Mouse (Mus musculus): ENCODE results near the gene Iba57.
A peak's percentile ranks its signal among the peaks of the same experiment; 100 is the strongest.
"Not testable (repeated sequence)": the region's sequence is repeated elsewhere in the genome, so short reads cannot be mapped to it uniquely, and the experiment has no call there.

Gene Iba57

DNA sequence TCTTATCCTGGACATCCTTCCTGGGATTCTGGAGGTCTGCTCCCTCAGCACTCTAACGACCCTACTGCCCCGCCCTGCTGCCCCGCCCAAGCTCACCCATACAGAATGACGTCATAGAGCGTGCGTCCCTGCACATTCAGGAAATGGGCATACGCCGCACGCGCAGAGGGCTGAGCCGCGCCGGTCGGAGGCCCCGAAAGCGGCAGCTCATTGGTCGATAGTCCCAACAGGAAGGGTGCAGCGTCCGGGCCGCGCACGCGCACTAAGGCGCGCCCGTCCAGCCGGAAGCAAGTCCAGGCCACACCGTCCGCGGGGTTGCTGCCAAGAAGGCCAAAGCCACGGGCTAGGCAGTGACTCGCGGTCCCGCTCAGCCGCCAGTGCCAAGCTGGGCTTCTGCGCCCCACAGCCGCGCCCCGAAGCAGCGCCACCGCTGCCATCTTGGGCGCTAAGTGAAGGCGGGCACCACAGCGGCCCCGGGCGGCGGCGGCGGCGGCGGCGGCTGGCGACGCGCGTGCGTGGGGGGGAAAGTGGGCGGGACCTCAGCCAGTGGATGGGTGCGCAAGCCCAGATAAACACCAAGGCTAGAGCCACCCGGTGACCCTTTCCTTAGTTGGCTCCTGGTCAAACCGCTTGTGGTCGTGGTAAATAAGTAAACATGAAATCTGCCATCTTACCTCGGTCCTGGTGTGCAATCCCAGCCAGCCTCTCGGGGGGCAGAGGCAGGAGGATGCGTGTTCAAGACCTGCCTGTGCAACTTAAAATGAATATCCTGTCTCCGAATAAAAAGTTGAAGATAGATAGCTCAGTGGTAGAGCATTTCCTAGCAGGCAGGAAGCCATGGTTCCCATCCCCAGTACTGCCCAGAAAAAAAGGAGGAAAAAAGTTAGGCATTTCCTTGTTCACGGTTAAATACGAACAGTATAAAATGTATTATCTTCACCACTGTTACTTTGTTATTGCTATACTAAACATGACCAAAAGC, at the start of gene Iba57:
Gene Iba57, minus strand, starts transcription at position 485 of the 982 bp plus-strand sequence.
- ATAC-seq (ENCODE audit: insufficient number of reproducible peaks, low FRiP score, low TSS enrichment) = peak; percentile 98

DNA sequence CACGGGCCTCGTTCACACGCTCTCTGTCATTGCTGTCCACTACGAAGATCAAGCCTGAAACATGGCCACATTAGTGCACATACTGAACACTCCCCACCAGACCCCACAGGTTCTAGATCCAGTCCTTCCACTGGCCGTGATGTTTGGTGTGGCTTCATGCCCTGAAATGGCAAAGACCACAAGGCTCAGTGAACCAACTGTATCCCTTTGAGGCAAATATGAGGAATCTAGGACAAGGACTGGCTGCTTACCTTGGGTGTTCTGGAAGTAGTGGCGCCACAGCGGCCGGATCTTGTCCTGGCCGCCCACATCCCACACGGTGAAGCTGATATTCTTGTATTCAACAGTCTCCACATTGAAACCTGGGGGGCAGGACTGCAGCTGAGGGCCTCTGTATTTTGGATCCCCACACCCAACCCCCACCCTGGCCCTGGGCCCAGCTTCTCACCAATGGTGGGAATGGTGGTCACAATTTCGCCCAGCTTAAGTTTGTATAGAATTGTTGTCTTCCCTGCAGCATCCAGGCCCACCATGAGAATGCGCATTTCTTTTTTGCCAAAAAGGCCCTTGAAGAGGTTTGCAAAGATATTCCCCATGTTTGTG, 49.5 kb upstream of the Iba57 start:
- ATAC-seq (ENCODE audit: insufficient number of reproducible peaks, low FRiP score, low TSS enrichment) = no peak

DNA sequence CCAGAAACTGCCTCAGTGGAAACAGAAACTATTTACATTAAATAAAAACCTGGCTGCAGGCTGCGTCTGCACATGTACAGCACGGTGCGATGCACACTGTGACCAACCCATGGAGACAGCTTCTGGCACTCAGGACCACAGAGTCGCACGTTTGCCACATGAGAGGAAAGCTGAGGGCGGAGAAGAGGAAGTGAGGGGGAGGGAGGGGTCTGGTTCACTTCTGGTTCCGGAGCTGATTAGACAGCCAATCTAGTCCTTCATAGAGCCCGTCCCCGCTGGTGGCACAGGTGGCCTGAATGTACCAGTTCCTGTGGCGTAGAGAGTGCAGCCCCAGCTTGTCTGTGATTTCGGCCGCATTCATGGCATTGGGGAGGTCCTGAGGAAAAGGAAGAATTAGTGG, 48.8 kb upstream of the Iba57 start:
- not testable (repeated sequence) for ATAC-seq (ENCODE audit: insufficient number of reproducible peaks, low FRiP score, low TSS enrichment)

DNA sequence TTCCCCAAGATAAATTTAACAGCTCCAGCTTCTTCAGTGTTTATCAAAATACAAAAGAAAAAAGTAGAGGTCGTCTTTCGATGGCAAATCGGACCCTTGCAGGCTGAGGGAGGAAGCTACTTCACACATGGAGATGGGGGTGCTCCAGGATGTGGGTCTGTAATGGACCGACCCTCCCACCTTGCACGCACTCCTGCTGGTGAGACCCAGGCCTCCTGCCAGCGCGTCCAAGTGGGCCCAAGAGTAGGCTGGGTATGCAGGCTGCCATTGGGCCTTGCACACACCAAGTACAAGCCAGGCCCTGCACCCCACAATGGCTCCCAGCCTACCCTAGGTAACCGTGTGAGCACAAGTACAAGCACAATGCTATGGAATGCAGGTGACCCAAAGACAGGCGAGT, 48.0 kb upstream of the Iba57 start:
- ATAC-seq (ENCODE audit: insufficient number of reproducible peaks, low FRiP score, low TSS enrichment) = not testable (repeated sequence)

DNA sequence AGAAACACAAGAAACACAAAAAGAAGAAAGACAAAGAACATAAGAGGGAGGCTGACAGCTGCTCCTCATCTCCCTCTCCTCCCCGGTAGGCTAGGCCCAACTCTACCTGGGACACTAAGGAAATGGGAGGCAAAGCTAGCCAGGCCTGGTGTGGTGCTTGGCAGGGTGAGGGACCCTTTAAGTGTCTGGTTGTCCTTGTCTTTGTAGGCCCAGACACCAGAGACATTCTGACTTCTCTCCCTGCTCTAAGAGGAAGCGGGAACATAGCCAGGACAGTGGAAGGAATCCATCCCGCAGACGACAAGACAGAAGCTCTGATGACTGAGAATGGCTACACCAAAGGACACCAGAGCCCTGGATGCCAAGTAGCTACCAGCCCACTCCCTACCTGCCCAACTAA, 46.5 kb upstream of the Iba57 start:
- ATAC-seq (ENCODE audit: insufficient number of reproducible peaks, low FRiP score, low TSS enrichment) = no peak

DNA sequence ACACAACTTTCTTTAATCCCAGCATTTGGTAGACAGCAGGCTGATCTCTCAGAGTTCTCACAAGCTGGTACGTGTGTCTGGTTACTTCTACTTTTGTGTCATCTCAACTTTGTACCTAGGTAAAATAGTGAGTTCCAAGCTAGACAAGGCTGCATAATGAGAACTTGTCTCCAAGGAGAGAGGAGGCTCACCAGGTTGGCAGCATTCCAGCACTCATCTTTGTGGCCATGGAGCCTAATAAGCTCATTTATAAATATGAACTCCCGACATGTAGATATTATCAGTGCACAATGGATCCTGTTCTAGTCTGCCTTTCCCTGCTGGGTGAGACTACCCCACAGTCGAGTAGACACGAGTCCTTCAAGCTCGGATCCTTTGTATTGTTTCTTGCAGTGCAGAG, 46.0 kb upstream of the Iba57 start:
- no peak for ATAC-seq (ENCODE audit: insufficient number of reproducible peaks, low FRiP score, low TSS enrichment)

DNA sequence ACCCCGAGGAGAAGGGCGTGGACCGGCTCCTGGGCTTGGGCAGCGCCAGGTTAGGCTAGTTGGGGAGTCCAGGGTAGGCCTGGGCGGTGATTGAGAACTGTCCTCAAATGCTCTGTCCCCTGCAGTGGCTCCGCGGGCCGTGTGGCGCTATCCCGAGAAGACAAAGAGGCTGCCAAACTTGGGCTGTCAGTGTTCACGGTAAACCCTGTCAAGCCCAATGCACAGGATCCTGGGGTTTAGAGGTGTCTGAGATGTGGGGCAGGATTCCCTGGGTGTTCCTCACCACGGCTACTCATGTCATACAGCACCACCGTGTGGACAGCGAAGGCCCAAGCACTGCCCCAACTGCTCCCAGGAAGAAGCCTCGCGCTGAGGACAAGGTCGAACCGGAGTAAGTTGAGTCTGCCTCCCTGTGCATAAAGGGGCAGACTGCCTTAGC, 45.5 kb upstream of the Iba57 start:
- ATAC-seq (ENCODE audit: insufficient number of reproducible peaks, low FRiP score, low TSS enrichment) = peak; percentile 37

DNA sequence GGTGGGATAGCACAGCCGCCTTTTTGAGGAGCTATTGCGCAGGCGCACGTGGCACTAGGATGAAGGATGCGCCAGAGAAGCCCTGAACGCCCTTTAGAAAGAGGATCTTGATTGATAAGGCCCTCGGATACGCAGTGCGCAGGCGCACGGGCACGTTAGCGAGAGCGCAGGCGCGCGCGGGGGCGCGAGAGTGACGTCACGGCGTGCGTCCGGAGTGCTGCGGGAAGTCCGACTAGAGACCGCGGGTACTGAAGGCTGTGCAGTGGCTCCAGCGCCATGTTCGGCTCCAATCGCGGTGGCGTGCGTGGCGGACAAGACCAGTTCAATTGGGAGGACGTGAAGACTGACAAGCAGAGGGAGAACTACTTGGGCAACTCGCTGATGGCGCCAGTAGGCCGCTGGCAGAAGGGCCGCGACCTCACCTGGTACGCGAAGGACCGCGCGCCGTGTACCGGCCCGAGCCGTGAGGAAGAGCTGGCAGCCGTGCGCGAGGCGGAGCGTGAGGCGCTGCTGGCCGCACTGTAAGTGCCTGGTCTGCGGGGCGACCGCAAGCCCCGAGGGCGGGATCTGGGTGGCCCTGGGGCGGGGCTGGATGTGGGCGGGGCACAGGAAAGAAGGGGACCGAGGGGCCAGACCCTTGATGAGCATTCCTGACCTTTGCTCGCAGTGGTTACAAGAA, 44.8 kb upstream of the Iba57 start, which contains the start of gene 2310033P09Rik:
Gene 2310033P09Rik, plus strand, starts transcription at position 169 of the 679 bp plus-strand sequence.
- peak; percentile 73 for ATAC-seq (ENCODE audit: insufficient number of reproducible peaks, low FRiP score, low TSS enrichment)

DNA sequence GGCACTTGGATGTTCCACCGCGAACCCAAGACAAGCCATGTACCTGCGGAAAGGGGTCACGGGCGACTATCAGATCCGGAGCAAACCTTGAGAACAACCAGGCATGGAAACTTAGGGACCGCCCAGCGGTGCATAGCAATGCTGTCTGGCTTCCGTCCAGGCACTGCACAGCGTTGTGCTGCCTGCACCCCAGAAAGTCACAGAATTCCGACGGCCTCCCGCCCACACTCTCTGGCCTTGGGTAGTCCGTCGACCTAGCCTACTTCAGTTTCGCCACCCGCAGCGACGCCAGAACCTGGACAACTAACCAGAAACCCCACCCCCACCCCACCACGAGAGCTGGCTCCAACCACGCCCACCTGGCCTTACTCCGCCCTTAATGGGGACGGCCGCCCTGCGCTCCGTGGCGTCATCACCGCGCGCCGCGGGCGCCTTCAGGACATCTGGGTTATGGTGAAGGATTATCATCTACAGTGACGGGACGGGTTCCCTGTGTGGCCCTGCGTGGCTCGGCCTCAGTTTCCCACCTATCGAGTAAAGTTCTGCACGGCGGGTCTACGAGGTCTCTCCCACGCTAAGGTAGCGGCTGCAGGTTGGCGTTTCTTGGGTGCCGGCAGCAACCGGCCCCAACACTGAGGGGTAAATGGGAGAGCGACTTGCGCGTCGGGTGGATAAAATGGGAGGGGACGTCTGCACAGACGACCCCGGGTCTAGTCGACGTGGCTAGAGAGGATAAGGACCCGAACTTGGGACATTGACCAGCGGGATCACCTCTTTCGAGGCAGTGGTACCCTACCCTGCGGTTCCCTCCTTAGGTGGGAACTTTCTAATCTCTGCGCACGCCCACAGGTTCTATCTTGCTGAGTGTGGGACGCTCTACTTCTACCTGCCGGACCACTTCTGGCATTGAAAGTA, 38.8 kb upstream of the Iba57 start, which contains the start of gene Mrpl55:
Gene Mrpl55, plus strand, starts transcription at position 406 of the 915 bp plus-strand sequence.
- peak; percentile 79; the same call in 1 of the 2 replicates for ATAC-seq (ENCODE audit: insufficient number of reproducible peaks, low FRiP score, low TSS enrichment)

DNA sequence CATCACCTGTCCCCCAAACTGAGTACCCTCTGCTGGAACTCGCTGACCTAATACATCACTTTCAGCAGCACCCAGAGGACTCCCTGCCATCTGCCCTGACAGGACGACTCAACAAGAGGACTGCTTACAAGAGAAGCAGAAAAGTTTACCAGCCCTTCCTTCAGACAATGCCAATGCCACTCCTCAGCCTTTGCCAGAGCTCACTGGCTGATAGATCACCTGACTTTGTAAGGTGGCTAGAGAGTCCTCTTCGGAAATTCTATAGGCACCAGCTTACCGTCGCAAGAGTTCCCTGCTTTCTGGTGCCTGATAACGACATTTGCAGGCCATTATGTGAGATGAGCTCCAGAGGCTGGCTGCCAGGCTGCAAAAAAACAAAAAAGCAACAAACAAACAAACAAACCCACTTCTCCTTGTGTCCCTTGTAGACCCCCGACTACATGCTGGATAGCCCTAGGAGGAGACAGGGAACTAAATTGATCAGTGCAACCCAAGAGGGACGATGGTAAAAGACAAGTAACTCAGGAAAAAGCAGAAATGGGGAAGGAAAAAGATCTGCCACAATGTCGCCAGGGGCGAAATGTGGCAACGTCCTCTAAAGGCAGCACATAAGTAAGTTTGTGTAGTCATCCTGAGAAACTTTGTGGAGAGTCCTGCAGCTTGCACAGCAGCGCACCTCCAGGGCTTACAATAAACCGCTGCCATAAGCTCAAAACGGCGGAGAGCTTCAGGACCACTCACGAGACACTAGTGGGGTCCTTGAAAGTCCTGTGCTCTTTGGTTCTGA, 37.9 kb upstream of the Iba57 start:
- no peak for ATAC-seq (ENCODE audit: insufficient number of reproducible peaks, low FRiP score, low TSS enrichment)

DNA sequence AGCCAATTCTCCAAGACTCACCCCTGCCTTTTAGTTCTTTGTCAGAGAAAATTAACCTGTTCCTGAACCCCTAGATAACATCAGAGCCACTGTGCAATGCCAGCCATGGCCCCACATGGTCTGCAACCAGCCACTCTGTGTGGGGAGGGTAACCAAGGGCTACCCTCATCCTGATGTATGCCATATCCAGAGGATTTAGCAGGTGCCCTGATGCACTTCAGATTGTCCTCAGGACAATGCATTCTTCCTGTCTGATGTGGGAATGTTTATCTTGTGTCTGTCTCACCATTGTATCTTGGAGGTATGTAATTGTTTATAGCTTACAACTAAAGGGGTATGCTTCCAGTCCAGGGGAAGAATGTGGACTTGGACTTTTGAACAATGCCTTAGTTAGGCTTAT, 32.7 kb upstream of the Iba57 start:
- ATAC-seq (ENCODE audit: insufficient number of reproducible peaks, low FRiP score, low TSS enrichment) = no peak

DNA sequence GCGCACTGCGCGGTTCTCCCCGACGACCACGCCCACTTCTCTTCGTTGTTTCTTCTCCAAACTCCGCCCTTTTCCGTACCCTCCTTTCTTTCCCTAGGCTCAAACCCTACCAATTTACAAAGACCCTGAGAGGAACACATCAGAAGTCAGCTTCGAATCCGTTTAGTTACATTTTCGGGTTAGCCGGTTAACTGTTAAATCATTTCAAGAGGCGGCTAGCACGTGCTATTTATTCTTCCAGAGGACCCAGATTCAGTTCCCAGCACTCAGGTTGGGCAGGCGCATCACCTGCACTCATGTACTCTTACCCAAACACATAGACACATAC, 28.5 kb upstream of the Iba57 start, which contains the start of gene Guk1:
Gene Guk1, minus strand, starts transcription at position 154 of the 328 bp plus-strand sequence.
- no peak for ATAC-seq (ENCODE audit: insufficient number of reproducible peaks, low FRiP score, low TSS enrichment)

DNA sequence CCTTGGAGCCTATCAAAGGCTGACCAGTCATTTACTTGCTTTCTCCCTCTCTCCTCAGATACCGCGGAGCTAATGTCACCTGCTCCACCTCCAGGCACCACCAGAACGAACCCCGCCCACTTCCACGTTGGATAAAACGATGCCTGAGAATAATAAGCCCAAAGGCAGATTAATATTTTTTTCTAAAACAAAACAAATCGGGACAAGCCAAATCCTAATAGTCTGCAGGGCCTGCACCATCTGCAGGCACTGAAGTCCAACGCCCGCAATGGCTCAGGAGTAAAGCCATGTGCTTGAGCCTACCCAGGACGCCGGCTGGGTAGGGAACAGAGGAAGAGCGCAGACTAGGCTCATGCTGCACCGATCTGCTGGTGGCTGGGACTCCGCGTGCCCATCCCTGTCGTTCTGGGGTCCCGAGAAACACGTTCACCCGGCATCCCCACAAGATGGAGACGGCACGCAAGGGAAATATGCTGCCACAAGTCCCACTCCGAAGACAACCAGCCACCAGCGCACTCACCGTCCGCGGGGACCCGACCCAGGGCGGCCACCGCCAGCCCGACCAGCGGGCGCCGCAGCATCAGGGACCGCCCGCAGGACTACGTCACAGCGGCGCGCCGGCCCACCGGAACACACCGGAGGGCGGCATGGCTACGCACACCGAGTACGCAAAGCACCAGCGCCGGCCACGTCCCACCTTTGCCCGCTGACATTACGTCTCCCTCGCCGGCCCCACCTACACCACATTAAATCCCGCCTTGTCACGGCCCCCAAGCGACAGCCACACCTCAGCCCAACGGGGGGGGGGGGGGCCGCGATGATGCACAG, 27.9 kb upstream of the Iba57 start:
- ATAC-seq (ENCODE audit: insufficient number of reproducible peaks, low FRiP score, low TSS enrichment) = peak; percentile 95

DNA sequence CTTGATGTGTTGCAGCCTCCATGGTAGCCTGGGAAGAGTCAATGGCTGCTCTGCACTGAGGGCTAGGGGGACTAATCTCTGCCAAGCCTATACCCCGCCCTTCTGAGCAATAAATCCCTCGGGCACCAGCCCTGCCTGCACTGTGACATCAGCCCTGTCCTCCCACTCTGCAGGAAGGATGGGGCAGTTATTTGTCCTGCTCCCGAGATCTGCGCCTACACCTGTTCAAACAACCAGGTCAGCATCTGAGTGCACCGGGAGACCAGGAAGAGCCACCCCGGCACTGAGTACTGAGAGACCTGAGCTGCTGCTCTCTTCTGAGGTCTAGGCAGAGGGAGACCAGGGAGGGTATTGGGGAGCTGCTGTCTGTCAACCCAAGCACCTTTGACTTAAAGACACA, 24.2 kb upstream of the Iba57 start:
- ATAC-seq (ENCODE audit: insufficient number of reproducible peaks, low FRiP score, low TSS enrichment) = no peak

DNA sequence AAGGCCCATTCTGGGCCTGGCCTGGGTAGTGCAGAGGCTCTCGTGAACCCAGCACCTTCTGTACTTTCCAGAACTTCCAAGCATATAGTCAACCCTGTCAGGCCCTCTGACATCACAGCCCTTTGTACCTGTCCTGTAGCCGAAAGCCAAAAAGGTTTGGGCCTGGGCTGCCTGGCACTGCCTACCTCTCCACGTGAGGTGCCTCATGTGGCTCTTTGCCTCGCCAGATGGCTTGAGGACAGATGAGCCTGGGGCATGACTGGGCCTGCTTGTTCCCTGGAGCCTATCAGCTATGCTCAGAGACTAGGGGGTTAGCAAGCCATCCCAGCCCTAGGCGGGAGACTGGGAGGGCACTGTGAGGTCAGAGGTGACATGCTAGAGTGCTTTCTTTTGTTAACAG, 22.0 kb upstream of the Iba57 start:
- ATAC-seq (ENCODE audit: insufficient number of reproducible peaks, low FRiP score, low TSS enrichment) = no peak

DNA sequence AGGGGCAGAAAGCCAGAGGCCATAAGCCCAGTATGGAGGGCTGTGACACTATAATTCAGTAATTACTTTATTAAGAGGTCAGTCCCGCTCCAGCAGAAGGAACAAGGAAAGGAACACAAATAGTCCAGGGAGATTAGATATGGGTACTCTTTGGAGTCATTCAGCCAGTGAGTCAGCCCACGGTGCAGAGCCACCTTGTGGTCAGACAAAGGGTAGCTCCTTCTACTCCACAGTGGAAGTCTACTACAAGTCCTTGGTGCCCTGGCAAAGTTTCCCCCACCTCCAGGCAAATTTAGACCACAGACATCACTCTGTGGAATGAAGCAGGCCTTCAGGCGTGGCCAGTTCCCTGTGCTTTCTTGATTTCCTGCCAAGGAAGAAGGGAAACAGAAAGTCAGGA, 20.3 kb upstream of the Iba57 start:
- no peak for ATAC-seq (ENCODE audit: insufficient number of reproducible peaks, low FRiP score, low TSS enrichment)

DNA sequence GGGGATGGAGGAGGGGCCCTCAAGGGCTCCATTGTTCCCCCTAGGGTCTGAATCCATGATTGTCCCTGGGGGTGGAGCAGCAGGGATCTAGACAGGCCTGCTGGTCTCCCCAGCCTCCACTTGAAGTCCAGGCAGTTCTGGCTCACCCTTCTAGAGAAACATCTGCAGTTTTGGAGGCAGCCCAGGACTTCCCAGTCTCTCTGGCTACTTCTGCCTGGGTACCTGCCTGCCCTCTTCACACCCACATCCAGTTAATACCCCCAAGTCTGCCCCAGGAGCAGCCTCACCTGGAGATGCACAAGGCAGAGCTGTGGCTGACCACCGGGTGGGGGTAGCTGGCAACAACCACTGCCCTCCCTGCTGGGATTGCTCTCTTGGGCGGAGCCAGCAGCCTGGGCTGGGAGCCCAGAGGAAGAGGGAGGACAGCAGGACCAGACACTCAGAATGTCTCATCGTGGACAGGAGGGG, 19.4 kb upstream of the Iba57 start, which contains the start of gene Gjc2:
Gene Gjc2, minus strand, starts transcription at position 350 of the 468 bp plus-strand sequence.
- peak; percentile 49; the same call in 1 of the 2 replicates for ATAC-seq (ENCODE audit: insufficient number of reproducible peaks, low FRiP score, low TSS enrichment)

DNA sequence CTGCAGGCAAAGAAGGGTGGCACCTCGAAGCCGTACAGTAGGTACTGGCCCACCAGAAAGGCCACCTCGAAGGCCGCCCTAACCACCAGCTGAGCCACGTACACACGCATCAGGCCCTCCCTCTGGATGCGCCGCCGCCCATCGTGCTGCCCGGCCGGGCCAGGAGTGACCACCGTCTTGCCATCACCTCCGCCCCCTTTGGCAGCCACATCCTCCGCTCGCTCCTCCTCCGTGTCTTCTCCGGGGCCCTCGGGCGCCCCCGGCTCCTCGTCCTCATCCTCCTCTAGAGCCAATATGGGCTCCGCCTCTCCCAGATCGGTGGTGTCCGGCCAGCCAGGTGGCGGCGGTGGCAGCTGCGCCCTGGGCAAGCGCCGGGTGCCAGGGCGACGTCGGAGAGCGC, 13.4 kb upstream of the Iba57 start:
- no peak for ATAC-seq (ENCODE audit: insufficient number of reproducible peaks, low FRiP score, low TSS enrichment)
